Mouse (Mus musculus) stomach, postnatal 0 days (tissue): ENCODE results near the gene Iqca. TPM values are rescaled to one million over a fixed set of nuclear protein-coding genes. Genes with fewer than 3 reads are reported as not detected.

ENCODE experiments used
- ATAC-seq: fragments of 200-750 bp; cut with Nextera tagmentation; 2 replicates; pipeline ENCODE4 v1.8.0; 2017; ENCODE audit not compliant: low FRiP score, low TSS enrichment
- DNase-seq: peaks from one replicate; pipeline ENCODE4 v3.0.0-alpha.2; 2016; ENCODE audit warnings: low spot score
- H3K27ac ChIP-seq: fragments of 300-500 bp; sonication (generic); replicated peaks from 2 replicates; pipeline ENCODE4 v1.5.1; 2014; ENCODE audit warnings: mild to moderate bottlenecking, control low read depth
- H3K27me3 ChIP-seq: fragments of 300-500 bp; sonication (generic); 2 replicates; pipeline ENCODE4 v1.6.1; 2014; ENCODE audit warnings: low read length; ENCODE audit not compliant: control insufficient read depth, insufficient read depth
- H3K36me3 ChIP-seq: fragments of 300-500 bp; sonication (generic); 2 replicates; pipeline ENCODE4 v1.6.1; 2014; ENCODE audit warnings: low read length, mixed read lengths; ENCODE audit not compliant: control insufficient read depth, insufficient read depth
- H3K4me1 ChIP-seq: fragments of 300-500 bp; sonication (generic); replicated peaks from 2 replicates; pipeline ENCODE4 v1.6.1; 2014; ENCODE audit warnings: antibody characterized with exemption; ENCODE audit not compliant: control insufficient read depth, insufficient read depth
- H3K4me2 ChIP-seq: fragments of 300-500 bp; sonication (generic); replicated peaks from 2 replicates; pipeline ENCODE4 v1.6.1; 2014; ENCODE audit warnings: low read depth, mild to moderate bottlenecking, control low read depth, moderate library complexity
- H3K4me3 ChIP-seq: fragments of 300-500 bp; sonication (generic); 2 replicates; pipeline ENCODE4 v1.5.1; 2014; ENCODE audit warnings: low read depth, low read length, control low read depth
- H3K9ac ChIP-seq: fragments of 300-500 bp; sonication (generic); 2 replicates; pipeline ENCODE4 v1.6.1; 2014; ENCODE audit warnings: mild to moderate bottlenecking, low read length, control low read depth, mixed read lengths
- H3K9me3 ChIP-seq: fragments of 300-500 bp; sonication (generic); 2 replicates; pipeline ENCODE4 v1.6.1; 2016; ENCODE audit warnings: low read length; ENCODE audit not compliant: control insufficient read depth
- CTCF ChIP-seq: IDR thresholded peaks from 2 replicates; pipeline ENCODE4 v1.5.1; 2016; ENCODE audit warnings: antibody characterized with exemption, low read depth, mild to moderate bottlenecking, moderate library complexity
- EP300 ChIP-seq: optimal IDR thresholded peaks from 2 replicates; pipeline ENCODE3; 2016; ENCODE audit warnings: antibody characterized with exemption
- WGBS: fragments of 180-500 bp; shearing (Covaris S2); extraction: QIAGEN DNeasy Blood & Tissue Kit; methylation state at CpG from one replicate; pipeline ENCODE4 v1.1.7; 2014; 5-methylcytosine and 5-hydroxymethylcytosine counted together
- polyA plus RNA-seq: library from polyadenylated mRNA; unstranded; fragments of >200 nt; fragmentation: Nextera tagmentation; extraction: Ambion mirVana; gene quantifications from 2 replicates; pipeline ENCODE4 v1.2.1, GENCODE M21; 2015

The Iqca gene
- polyA plus RNA-seq, 1 experiment from 2014 or later, result not detected

- Histone ChIP-seq H3K4me2 (no peak overlapping the region), H3K4me1 (no peaks in the 10 kb centered on the region), H3K36me3 (no peaks in the 10 kb centered on the region), H3K27ac (no peak overlapping the region), H3K9ac (no peak overlapping the region), H3K4me3 (no peak overlapping the region), H3K27me3 (no peaks in the 10 kb centered on the region), H3K9me3 (no peaks in the 10 kb centered on the region)
- TF ChIP-seq EP300, result no peak
- TF ChIP-seq CTCF, result no peak
- ATAC-seq (no peak), DNase-seq (no peak)
- WGBS, result 27% methylated on average over 20 of the region's 20 CpGs
Observed at GRCm38 (mm10) chr1:90050046-90050739, 103.0 kb downstream of the Iqca start.

GRCm38 (mm10) chr1:90028305-90028704 lies 124.9 kb downstream of the Iqca start:
- Histone ChIP-seq H3K4me3 (no peak overlapping the region), H3K9me3 (no peaks in the 10 kb centered on the region), H3K36me3 (no peaks in the 10 kb centered on the region), H3K4me1 (no peaks in the 10 kb centered on the region), H3K27ac (no peak overlapping the region), H3K27me3 (no peaks in the 10 kb centered on the region), H3K4me2 (no peak overlapping the region), H3K9ac (no peak overlapping the region)
- no peak for ATAC-seq
- WGBS, result 61% methylated on average over 2 of the region's 2 CpGs
- TF ChIP-seq CTCF, result no peak
- no peak for TF ChIP-seq EP300
- peak; percentile 45 for DNase-seq

GRCm38 (mm10) chr1:90026945-90027344 lies 126.3 kb downstream of the Iqca start:
- TF ChIP-seq EP300 (no peak), CTCF (peak; percentile 79)
- Histone ChIP-seq H3K27ac (no peak overlapping the region), H3K36me3 (no peaks in the 10 kb centered on the region), H3K9me3 (no peaks in the 10 kb centered on the region), H3K4me1 (no peaks in the 10 kb centered on the region), H3K27me3 (no peaks in the 10 kb centered on the region), H3K9ac (no peak overlapping the region), H3K4me2 (no peak overlapping the region), H3K4me3 (no peak overlapping the region)
- ATAC-seq (no peak), DNase-seq (peak; percentile 40)
- 25% methylated on average over 3 of the region's 3 CpGs for whole genome bisulfite sequencing

GRCm38 (mm10) chr1:90020336-90020735 lies 132.9 kb downstream of the Iqca start:
- Histone ChIP-seq H3K27ac (no peak overlapping the region), H3K9ac (no peak overlapping the region), H3K4me2 (no peak overlapping the region), H3K4me1 (no peaks in the 10 kb centered on the region), H3K4me3 (no peak overlapping the region), H3K36me3 (no peaks in the 10 kb centered on the region), H3K9me3 (no peaks in the 10 kb centered on the region), H3K27me3 (no peaks in the 10 kb centered on the region)
- 74% methylated on average over 5 of the region's 5 CpGs for WGBS
- no peak for TF ChIP-seq CTCF
- TF ChIP-seq EP300, result no peak
- no peak for ATAC-seq
- DNase-seq, result no peak

- Histone ChIP-seq H3K4me2 (no peak overlapping the region), H3K27me3 (no peaks in the 10 kb centered on the region), H3K36me3 (no peaks in the 10 kb centered on the region), H3K9me3 (no peaks in the 10 kb centered on the region), H3K4me3 (no peak overlapping the region), H3K9ac (no peak overlapping the region), H3K27ac (no peak overlapping the region), H3K4me1 (no peaks in the 10 kb centered on the region)
- TF ChIP-seq EP300 (no peak), CTCF (no peak)
- DNase-seq (no peak), ATAC-seq (no peak)
- WGBS, result 60% methylated on average over 6 of the region's 6 CpGs
Observed at GRCm38 (mm10) chr1:90018071-90018470, 135.1 kb downstream of the Iqca start.

- no peak for TF ChIP-seq CTCF
- TF ChIP-seq EP300, result no peak
- Histone ChIP-seq H3K36me3 (no peaks in the 10 kb centered on the region), H3K27ac (no peak within 1 kb of the TSS), H3K9ac (no peak within 1 kb of the TSS), H3K27me3 (no peaks in the 10 kb centered on the region), H3K4me2 (no peak within 1 kb of the TSS), H3K4me1 (no peaks in the 10 kb centered on the region), H3K9me3 (no peaks in the 10 kb centered on the region), H3K4me3 (no peak within 1 kb of the TSS)
- ATAC-seq (no peak), DNase-seq (no peak)
- WGBS, result 66% methylated on average over 5 of the region's 5 CpGs
Observed at GRCm38 (mm10) chr1:90014446-90014845, 138.8 kb downstream of the Iqca start, which contains the start of gene Asb18. Gene Asb18, minus strand, starts transcription at chr1:90014666.
